Mouse (Mus musculus) gastrocnemius, postnatal 25 days (tissue): Measurements from ENCODE around the gene Orm3. TPM values are rescaled to one million over a fixed set of nuclear protein-coding genes. Genes with fewer than 3 reads are reported as not detected.

Experiments
- DNase-seq: peaks from one replicate; pipeline ENCODE4 v3.0.0; 2022
- long read RNA-seq, 2 experiments: library from polyadenylated mRNA; stranded (forward); transcript quantifications; one replicate each; pipeline ENCODE4 v2.0.0; 2021
- total RNA-seq, 2 experiments: library from RNA; stranded (reverse); gene quantifications; 1 replicate in 1 of 2; 2 replicates in 1 of 2; pipeline ENCODE4 v1.2.3; 2021

The Orm3 gene
- total RNA-seq = under 1 TPM in 1 of 2 experiments, not detected in 1; 0.38 TPM
- long read RNA-seq, experiment 1 = 0 reads
- long read RNA-seq, experiment 2 = 0 reads

- DNase-seq = no peak
These were observed at the start of gene Orm3 for GRCm38 (mm10) chr4:63355877-63356665. Gene Orm3, plus strand, starts transcription at chr4:63356162.

GRCm38 (mm10) chr4:63307175-63308062 lies 48.5 kb upstream of the Orm3 start:
- DNase-seq = peak; percentile 71

- DNase-seq = peak; percentile 84
These were observed 47.6 kb upstream of the Orm3 start for GRCm38 (mm10) chr4:63308316-63308715.

GRCm38 (mm10) chr4:63310247-63310855 lies 45.6 kb upstream of the Orm3 start:
- peak; percentile 51 for DNase-seq

GRCm38 (mm10) chr4:63311426-63311825 lies 44.5 kb upstream of the Orm3 start:
- DNase-seq = no peak

- DNase-seq = no peak
These were observed 41.9 kb upstream of the Orm3 start for GRCm38 (mm10) chr4:63314063-63314462.

- DNase-seq = peak; percentile 58
These were observed 39.8 kb upstream of the Orm3 start for GRCm38 (mm10) chr4:63316076-63316746.

GRCm38 (mm10) chr4:63319566-63319965 lies 36.4 kb upstream of the Orm3 start:
- DNase-seq = peak; percentile 40

GRCm38 (mm10) chr4:63323275-63323815 lies 32.6 kb upstream of the Orm3 start:
- no peak for DNase-seq

- no peak for DNase-seq
These were observed 22.6 kb upstream of the Orm3 start for GRCm38 (mm10) chr4:63333403-63333802.

- peak; percentile 28 for DNase-seq
These were observed 17.4 kb upstream of the Orm3 start for GRCm38 (mm10) chr4:63338414-63339076.

- DNase-seq = no peak
These were observed 13.5 kb upstream of the Orm3 start for GRCm38 (mm10) chr4:63342491-63342890.

GRCm38 (mm10) chr4:63343608-63344007 lies 12.4 kb upstream of the Orm3 start:
- no peak for DNase-seq

GRCm38 (mm10) chr4:63344295-63344694 lies 11.7 kb upstream of the Orm3 start, which contains the start of gene Orm1:
Gene Orm1, plus strand, starts transcription at chr4:63344560.
- DNase-seq = no peak

GRCm38 (mm10) chr4:63345261-63345660 lies 10.7 kb upstream of the Orm3 start:
- DNase-seq = no peak

- DNase-seq = no peak
These were observed 9.3 kb upstream of the Orm3 start for GRCm38 (mm10) chr4:63346659-63347058.

GRCm38 (mm10) chr4:63348524-63348923 lies 7.4 kb upstream of the Orm3 start:
- DNase-seq = no peak

GRCm38 (mm10) chr4:63356981-63357570 lies 1.1 kb downstream of the Orm3 start:
- DNase-seq = no peak

- no peak for DNase-seq
These were observed 3.9 kb downstream of the Orm3 start for GRCm38 (mm10) chr4:63359861-63360260.

GRCm38 (mm10) chr4:63362150-63362549 lies 6.2 kb downstream of the Orm3 start, which contains the start of gene Orm2:
Gene Orm2, plus strand, starts transcription at chr4:63362449.
- no peak for DNase-seq

- peak; percentile 69 for DNase-seq
These were observed 12.6 kb downstream of the Orm3 start for GRCm38 (mm10) chr4:63368577-63368976.
